Mouse (Mus musculus): Measurements from ENCODE around the gene Paqr9. TPM values are rescaled to one million over a fixed set of nuclear protein-coding genes. Genes with fewer than 3 reads are reported as not detected.

Gene Paqr9
- polyA plus RNA-seq, 2 experiments, result 7.5 to 12.2 TPM

DNA sequence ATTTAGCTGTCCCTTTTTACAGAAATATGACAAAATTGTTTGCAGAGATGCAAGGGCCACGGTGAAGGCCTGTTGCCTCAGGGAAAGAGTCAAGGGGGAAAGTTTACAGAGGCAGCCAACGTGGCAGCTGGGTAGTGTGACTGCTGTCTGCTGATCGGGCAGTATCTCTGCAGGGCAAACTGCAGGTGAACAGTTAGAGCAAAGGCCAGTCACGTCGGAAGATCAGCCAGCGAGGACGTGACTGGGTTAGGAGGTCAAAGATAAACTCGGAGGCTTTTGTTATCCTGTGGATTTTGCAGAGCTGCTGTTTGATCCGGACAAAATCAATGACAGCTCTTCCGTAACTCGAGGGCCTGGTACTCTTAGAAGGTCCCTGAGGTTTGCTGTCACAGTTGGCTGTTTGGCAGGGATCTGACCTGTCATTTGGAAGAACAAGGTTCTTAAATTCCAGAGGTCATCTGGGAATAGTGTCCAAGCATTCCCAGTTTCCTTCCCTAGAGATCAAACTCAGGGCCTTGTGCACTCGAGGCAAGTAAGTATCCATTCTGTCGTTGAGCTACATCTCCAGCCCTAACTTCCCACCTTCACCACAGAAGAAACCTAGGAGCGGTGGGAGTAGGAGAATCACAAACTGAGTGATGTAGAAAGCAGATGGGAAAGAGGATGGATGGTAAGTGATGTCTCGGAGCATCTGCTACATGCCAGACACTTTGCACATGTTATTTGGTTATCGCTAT, 21.7 kb downstream of the Paqr9 start:
- Histone ChIP-seq H3K4me3 (ENCODE audit: insufficient read depth in 1 of 2, low read depth in 2 of 2, low read length in 2 of 2) (no peak overlapping the region), H3K27ac (no peak overlapping the region), H3K4me2 (ENCODE audit: low read depth) (no peak overlapping the region; the same call in 1 of the 2 replicates), H3K36me3 (replicated peaks; ENCODE audit: control insufficient read depth, insufficient read depth, low read depth) (no peaks in the 10 kb centered on the region), H3K9me3 (ENCODE audit: control insufficient read depth, low read length) (no peaks in the 10 kb centered on the region), H3K4me1 (replicated peaks; ENCODE audit: control insufficient read depth in 2 of 2, insufficient read depth in 2 of 2, low read length in 1 of 2) (peaks cover 0 to 7% of the 10 kb centered on the region in 2 experiments; a peak in 2 of 4 replicates), H3K27me3 (ENCODE audit: control insufficient read depth, insufficient read depth, low read length) (peaks cover 14% of the 10 kb centered on the region), H3K9ac (replicated peaks) (no peak overlapping the region)
- TF ChIP-seq EP300 (IDR thresholded peaks at IDR 0.05; ENCODE audit: low read depth) (peak; percentile 35; the same call in 1 of the 2 replicates), CTCF (IDR thresholded peaks at IDR 0.05; ENCODE audit: low read depth) (no peak)
- ATAC-seq (ENCODE audit: insufficient read depth) (peak; percentile 81), DNase-seq (ENCODE audit: low read depth in 3 of 3, low spot score in 3 of 3) (peak in 2 of 3 experiments; percentile 34 to 39)
- WGBS (ENCODE audit: insufficient replicate concordance), result 48% methylated on average over 16 of the region's 16 CpGs

- peak overlapping the region in 1 of 2 experiments; percentile 14; a peak in 2 of 4 replicates for H3K4me3 ChIP-seq (ENCODE audit: insufficient read depth in 1 of 2, low read depth in 2 of 2, low read length in 2 of 2)
- TF ChIP-seq CTCF (IDR thresholded peaks at IDR 0.05; ENCODE audit: low read depth) (no peak), EP300 (IDR thresholded peaks at IDR 0.05; ENCODE audit: low read depth) (no peak)
- peak overlapping the region; percentile 9; the same call in 1 of the 2 replicates for H3K27ac ChIP-seq
- no peak overlapping the region for H3K9ac ChIP-seq (replicated peaks)
- no peaks in the 10 kb centered on the region for H3K9me3 ChIP-seq (ENCODE audit: control insufficient read depth, low read length)
- DNase-seq (ENCODE audit: low read depth in 3 of 3, low spot score in 3 of 3) (no peak), ATAC-seq (ENCODE audit: insufficient read depth) (no peak)
- peak overlapping the region; percentile 46 for H3K4me2 ChIP-seq (ENCODE audit: low read depth)
- H3K4me1 ChIP-seq (replicated peaks; ENCODE audit: control insufficient read depth in 2 of 2, insufficient read depth in 2 of 2, low read length in 1 of 2), result peaks cover 0 to 7% of the 10 kb centered on the region in 2 experiments; a peak in 2 of 4 replicates
- WGBS (ENCODE audit: insufficient replicate concordance), result 15% methylated on average over 20 of the region's 20 CpGs
- H3K27me3 ChIP-seq (ENCODE audit: control insufficient read depth, insufficient read depth, low read length), result peaks cover 14% of the 10 kb centered on the region
- no peaks in the 10 kb centered on the region for H3K36me3 ChIP-seq (replicated peaks; ENCODE audit: control insufficient read depth, insufficient read depth, low read depth)
These were observed 22.5 kb downstream of the Paqr9 start for GRCm38 (mm10) chr9:95581758-95582515.

- WGBS (ENCODE audit: insufficient replicate concordance), result 22% methylated on average over 8 of the region's 8 CpGs
- ATAC-seq (ENCODE audit: insufficient read depth) (no peak), DNase-seq (ENCODE audit: low read depth in 3 of 3, low spot score in 3 of 3) (no peak)
- Histone ChIP-seq H3K4me2 (ENCODE audit: low read depth) (no peak overlapping the region), H3K9me3 (ENCODE audit: control insufficient read depth, low read length) (no peaks in the 10 kb centered on the region), H3K36me3 (replicated peaks; ENCODE audit: control insufficient read depth, insufficient read depth, low read depth) (no peaks in the 10 kb centered on the region), H3K4me3 (ENCODE audit: insufficient read depth in 1 of 2, low read depth in 2 of 2, low read length in 2 of 2) (no peak overlapping the region), H3K4me1 (replicated peaks; ENCODE audit: control insufficient read depth in 2 of 2, insufficient read depth in 2 of 2, low read length in 1 of 2) (peaks cover 0 to 7% of the 10 kb centered on the region in 2 experiments; a peak in 2 of 4 replicates), H3K27me3 (ENCODE audit: control insufficient read depth, insufficient read depth, low read length) (peaks cover 14% of the 10 kb centered on the region), H3K9ac (replicated peaks) (no peak overlapping the region), H3K27ac (no peak overlapping the region)
- no peak for TF ChIP-seq CTCF (IDR thresholded peaks at IDR 0.05; ENCODE audit: low read depth)
- TF ChIP-seq EP300 (IDR thresholded peaks at IDR 0.05; ENCODE audit: low read depth), result no peak
These were observed 23.1 kb downstream of the Paqr9 start for GRCm38 (mm10) chr9:95582555-95582954.

DNA sequence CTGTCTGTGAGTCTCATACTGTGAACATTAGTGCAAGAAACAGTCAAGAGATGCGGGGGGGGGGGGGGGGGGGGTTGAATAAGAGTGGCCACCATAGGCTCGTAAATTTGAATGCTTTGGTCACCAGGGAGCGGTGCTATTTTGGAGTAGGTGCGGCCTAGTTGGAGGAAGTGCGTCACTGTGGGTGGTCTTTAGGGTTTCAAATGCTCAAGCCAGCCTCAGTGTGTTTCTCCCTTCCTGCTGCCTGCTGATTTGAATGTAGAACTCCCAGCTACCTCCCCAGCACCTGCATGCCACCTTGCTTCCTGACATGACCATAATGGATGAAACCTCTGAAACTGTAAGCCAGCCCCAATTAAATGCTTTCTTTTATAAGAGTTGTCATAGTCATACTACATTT, 26.6 kb downstream of the Paqr9 start:
- Histone ChIP-seq H3K9ac (replicated peaks) (no peak overlapping the region), H3K27ac (no peak overlapping the region), H3K36me3 (replicated peaks; ENCODE audit: control insufficient read depth, insufficient read depth, low read depth) (no peaks in the 10 kb centered on the region), H3K9me3 (ENCODE audit: control insufficient read depth, low read length) (no peaks in the 10 kb centered on the region), H3K4me2 (ENCODE audit: low read depth) (no peak overlapping the region), H3K4me3 (ENCODE audit: insufficient read depth in 1 of 2, low read depth in 2 of 2, low read length in 2 of 2) (no peak overlapping the region), H3K4me1 (replicated peaks; ENCODE audit: control insufficient read depth in 2 of 2, insufficient read depth in 2 of 2, low read length in 1 of 2) (peaks cover 0 to 5% of the 10 kb centered on the region in 2 experiments; a peak in 1 of 4 replicates), H3K27me3 (ENCODE audit: control insufficient read depth, insufficient read depth, low read length) (peaks cover 11% of the 10 kb centered on the region)
- ATAC-seq (ENCODE audit: insufficient read depth) (no peak), DNase-seq (ENCODE audit: low read depth in 3 of 3, low spot score in 3 of 3) (no peak)
- WGBS (ENCODE audit: insufficient replicate concordance), result 77% methylated on average over 5 of the region's 5 CpGs
- TF ChIP-seq CTCF (IDR thresholded peaks at IDR 0.05; ENCODE audit: low read depth) (no peak), EP300 (IDR thresholded peaks at IDR 0.05; ENCODE audit: low read depth) (no peak)

- H3K36me3 ChIP-seq (replicated peaks; ENCODE audit: control insufficient read depth, insufficient read depth, low read depth), result no peaks in the 10 kb centered on the region
- 75% methylated on average over 7 of the region's 7 CpGs for WGBS (ENCODE audit: insufficient replicate concordance)
- no peaks in the 10 kb centered on the region; the same call in 1 of the 2 replicates for H3K27me3 ChIP-seq (ENCODE audit: control insufficient read depth, insufficient read depth, low read length)
- 0 out of 2 replicates have a peak, but pooled peaks have one; percentile 15 for ATAC-seq (ENCODE audit: insufficient read depth)
- no peak overlapping the region for H3K4me2 ChIP-seq (ENCODE audit: low read depth)
- H3K27ac ChIP-seq, result no peak overlapping the region
- H3K9me3 ChIP-seq (ENCODE audit: control insufficient read depth, low read length), result no peaks in the 10 kb centered on the region
- no peak for DNase-seq (ENCODE audit: low read depth in 3 of 3, low spot score in 3 of 3)
- no peak overlapping the region for H3K9ac ChIP-seq (replicated peaks)
- H3K4me3 ChIP-seq (ENCODE audit: insufficient read depth in 1 of 2, low read depth in 2 of 2, low read length in 2 of 2), result no peak overlapping the region
- H3K4me1 ChIP-seq (replicated peaks; ENCODE audit: control insufficient read depth in 2 of 2, insufficient read depth in 2 of 2, low read length in 1 of 2), result peaks cover 0 to 3% of the 10 kb centered on the region in 2 experiments; a peak in 1 of 4 replicates
- no peak for TF ChIP-seq EP300 (IDR thresholded peaks at IDR 0.05; ENCODE audit: low read depth)
- no peak for TF ChIP-seq CTCF (IDR thresholded peaks at IDR 0.05; ENCODE audit: low read depth)
These were observed 28.6 kb downstream of the Paqr9 start for GRCm38 (mm10) chr9:95588070-95588469.
